Mouse (Mus musculus) gastrocnemius, postnatal 14 days (tissue): ENCODE measurements around the gene Btbd35f12. TPM values are rescaled to one million over a fixed set of nuclear protein-coding genes. Genes with fewer than 3 reads are reported as not detected.
"Not testable (repeated sequence)": the region's sequence is repeated elsewhere in the genome, so short reads cannot be mapped to it uniquely, and the experiment has no call there.

Experiments used
- DNase-seq: peaks from one replicate; pipeline ENCODE4 v3.0.0; 2021; ENCODE audit warnings: mixed read lengths
- intact Hi-C: fragments of 180-260 bp; cut with DNase I; formaldehyde crosslinking; loops from one replicate; pipeline ENCODE4 v1.15.1; 2025; ENCODE audit warnings: low total_unique reads
- long read RNA-seq, 2 experiments: library from polyadenylated mRNA; stranded (forward); transcript quantifications; one replicate each; pipeline ENCODE4 v2.0.0; 2021
- total RNA-seq, 2 experiments: library from RNA; stranded (reverse); gene quantifications; 2 replicates each; pipeline ENCODE4 v1.2.3; 2021

The Btbd35f12 gene
- total RNA-seq: not detected
- long read RNA-seq, experiment 1: 0 reads
- long read RNA-seq, experiment 2: 0 reads

DNA sequence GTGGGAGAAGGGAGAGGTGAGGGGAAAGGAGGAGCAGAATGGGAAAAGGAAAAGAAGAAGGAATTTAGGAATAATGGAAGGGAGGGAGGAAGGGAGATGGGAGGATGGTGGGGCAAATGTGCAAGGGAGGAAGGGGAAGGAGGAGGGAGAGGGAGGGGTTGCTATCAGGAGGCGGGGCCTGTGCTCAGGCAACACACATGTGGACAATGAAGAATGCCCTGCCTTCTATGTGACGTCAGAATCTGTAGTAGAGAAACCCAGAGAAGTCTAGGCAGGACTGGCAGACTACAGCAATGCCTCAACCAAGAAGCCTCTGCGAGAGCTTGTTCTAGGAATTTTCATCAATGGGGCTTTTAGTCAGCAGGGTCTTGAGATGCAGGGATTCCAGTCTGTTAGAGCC, at the start of gene Btbd35f12:
Gene Btbd35f12 (plus strand): TSS at position 301 of the 400 bp plus-strand sequence.
- intact Hi-C loops, DNase-seq: not testable (repeated sequence)

DNA sequence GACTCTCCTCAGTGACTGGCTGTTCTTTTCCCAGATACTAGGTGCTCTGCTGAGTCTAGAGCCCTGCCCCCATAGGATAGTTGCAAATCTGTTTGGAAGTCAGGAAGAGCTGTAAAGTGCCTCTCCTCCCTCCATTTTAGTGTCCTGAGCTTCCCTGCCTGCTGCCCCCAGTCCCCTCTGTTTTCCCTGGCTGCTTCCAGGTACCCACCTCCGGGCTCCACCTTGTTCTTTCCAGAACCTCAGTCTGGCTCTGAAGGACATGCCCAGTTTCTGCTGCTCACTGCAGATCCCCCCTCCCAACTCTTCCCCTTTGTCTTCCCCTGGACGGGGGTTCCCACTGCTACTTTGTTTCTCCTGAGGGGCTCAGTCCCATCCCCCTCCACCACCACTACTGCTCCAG, 40.1 kb downstream of the Btbd35f12 start:
- DNase-seq, intact Hi-C loops: not testable (repeated sequence)

Other genes starting within 250 kb of the Btbd35f12 start
- gene Spin2-ps6, start 78.5 kb upstream of the Btbd35f12 start, total RNA-seq: not detected